Mouse (Mus musculus) ES-E14 (cell line): Measurements from ENCODE around the gene Nf1.

Experiments
- HCFC1 ChIP-seq: IDR thresholded peaks from 2 replicates; pipeline ENCODE4 v1.6.1; 2012; ENCODE audit warnings: low read length, inconsistent platforms, borderline replicate concordance; ENCODE audit not compliant: insufficient read depth
- ZNF384 ChIP-seq: IDR thresholded peaks from 2 replicates; pipeline ENCODE4 v1.6.1; 2012; ENCODE audit warnings: low read depth, low read length, inconsistent platforms

DNA sequence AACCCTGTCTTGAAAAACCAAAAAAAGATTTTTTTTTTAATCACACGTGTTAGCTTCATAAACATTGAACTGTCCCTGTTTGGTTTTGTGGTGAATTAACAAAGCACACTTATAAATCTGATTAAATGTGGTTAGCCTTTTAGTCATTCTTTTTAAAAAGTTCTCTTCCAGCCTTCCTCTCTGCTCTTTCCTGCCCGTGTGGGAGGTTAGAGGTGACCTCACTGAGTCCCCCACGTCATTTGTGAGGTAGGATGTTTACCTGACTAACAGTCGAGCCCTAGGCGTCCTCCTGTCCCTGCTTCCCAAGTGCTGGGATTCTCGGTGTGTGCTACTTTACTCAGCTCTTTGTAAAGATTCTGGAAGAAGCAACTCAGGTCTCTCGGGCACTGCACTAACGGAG lies 26.8 kb downstream of the Nf1 start:
- TF ChIP-seq ZNF384 (no peak), HCFC1 (no peak)
